Mouse (Mus musculus): Measurements from ENCODE around the gene Mdk.

Mdk gene

DNA sequence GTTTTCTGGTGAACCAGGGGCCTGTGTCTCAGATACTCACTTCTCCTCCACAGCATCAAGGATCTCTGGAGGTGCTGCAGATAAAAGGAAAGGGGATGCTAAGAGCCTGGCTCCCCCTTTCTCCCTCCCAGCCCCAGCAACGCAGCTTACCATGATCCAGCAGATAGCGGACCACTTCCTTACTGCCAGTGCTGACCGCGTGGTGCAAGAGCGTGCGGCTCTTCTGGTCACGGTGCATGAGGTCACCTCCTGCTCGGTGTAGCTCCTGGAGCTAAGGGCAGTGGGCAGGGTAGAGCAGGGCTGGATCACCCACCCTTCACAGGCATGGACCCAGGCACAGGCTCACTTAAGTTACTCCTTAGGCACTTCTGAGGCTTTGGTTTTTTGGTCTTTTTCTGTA lies 1.9 kb upstream of the Mdk start:
- DNase-seq (ENCODE audit: extremely low read depth, low read depth, low spot score) = no peak

DNA sequence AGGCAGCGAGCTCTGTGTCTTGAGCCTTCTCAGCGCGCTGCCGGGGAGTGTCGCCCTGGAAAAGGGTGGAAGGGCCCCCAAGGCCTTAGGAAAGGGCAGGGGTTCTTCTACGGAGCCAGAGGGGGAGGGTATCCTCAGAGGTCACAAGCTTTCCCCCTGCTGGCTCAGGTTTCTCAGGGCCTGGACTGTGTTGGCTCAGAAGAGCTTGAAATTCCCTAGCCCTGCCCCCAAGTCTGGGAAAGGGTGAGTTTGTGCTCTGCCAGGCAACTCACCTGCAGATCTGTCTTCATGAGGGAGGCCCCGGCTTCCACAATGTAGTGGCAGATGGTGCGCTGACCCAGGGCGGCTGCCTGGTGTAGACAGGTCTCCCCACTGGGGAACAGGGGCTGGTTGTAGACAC lies 1.4 kb upstream of the Mdk start:
- no peak for DNase-seq (ENCODE audit: extremely low read depth, low read depth, low spot score)

DNA sequence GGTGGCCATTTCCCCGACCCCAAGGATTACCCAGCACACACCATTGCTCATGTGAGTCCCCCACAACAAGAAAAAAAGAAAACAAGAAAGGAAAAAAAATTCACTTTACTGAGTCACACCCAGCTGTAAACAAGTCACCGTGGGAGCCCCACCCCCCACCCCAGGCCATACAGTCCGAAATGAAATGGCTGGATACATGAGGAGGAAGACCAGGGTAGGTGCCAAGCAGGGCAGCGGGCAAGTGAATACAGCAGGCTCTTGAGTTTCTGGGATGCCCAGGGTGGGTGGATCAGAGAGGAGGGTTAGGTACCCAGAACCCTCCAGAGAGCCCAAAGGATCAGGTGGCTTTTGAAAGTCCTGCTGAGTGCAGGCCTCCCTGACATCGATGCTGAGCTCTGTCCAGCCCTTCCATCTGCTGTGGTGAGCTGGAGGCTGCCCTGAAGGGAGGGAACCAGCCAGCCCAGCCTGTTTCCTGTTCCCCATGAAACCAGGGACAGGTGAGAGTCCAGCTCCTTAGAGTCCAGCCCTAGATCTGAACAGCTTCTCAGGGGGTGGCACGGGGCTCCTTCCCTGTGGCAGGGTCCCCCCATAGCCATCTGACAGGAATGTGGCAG lies 747 bp upstream of the Mdk start:
- DNase-seq (ENCODE audit: extremely low read depth, low read depth, low spot score) = no peak

DNA sequence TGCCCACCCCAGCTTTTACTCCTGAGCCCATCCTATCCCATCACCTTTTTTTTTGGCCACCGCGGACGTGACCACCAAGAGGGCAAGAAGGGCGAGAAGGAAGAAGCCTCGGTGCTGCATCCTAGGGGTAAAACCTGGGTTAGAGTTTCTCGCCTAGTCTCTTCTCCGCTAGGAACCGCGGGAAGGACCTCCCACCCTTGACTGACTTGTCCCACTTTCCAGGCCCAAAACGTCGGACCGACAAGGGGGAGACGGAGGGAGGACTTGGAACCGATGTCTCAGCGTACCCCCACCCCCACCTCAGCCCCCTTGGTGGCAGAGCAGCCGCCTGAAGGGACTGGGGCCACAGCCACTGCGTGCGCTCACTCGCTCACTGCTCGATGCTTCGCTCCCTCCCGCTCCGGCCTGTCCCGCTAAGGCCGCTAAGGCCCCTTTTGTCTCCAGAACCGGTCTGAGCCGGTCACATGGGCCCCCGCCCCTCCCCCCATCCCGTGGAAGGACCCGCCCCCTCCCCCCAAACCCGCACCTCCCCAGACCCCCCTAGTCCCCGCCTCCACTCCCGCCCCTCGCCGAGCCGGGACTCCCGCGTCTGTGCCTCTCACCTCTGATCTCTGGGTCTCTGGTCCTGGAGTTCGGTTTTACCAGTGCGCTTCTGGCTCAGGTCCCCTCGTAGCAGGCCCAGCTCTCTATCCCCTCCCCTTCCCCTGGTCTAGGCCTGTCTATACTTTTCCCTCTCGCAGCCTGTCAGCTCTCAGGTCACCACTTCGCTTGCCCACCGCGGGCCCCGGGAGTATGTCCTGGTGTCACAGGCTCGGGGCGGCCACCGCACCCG lies 553 bp downstream of the Mdk start:
- no peak for DNase-seq (ENCODE audit: extremely low read depth, low read depth, low spot score)

DNA sequence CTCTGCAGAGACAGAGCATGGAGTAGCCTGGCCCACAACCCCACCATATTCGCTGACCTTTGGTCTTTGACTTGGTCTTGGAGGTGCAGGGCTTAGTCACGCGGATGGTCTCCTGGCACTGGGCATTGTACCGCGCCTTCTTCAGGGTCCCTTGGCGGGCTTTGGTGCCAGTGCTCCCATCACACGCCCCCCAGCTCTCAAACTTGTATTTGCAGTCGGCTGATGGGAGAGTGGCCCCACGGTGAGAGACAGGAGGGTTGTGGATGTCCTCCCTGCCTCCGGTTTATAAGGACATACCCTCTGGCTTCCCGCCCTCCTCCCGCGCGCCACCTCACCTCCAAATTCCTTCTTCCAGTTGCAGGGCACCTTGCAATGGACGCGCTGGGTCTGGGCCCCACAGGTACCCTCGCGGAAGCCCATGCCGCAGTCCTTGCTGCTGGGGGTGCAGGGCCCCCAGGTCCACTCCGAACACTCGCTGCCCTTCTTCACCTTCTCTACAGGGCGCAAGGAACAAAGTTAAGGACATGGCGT lies 1.3 kb downstream of the Mdk start:
- no peak for DNase-seq (ENCODE audit: extremely low read depth, low read depth, low spot score)

DNA sequence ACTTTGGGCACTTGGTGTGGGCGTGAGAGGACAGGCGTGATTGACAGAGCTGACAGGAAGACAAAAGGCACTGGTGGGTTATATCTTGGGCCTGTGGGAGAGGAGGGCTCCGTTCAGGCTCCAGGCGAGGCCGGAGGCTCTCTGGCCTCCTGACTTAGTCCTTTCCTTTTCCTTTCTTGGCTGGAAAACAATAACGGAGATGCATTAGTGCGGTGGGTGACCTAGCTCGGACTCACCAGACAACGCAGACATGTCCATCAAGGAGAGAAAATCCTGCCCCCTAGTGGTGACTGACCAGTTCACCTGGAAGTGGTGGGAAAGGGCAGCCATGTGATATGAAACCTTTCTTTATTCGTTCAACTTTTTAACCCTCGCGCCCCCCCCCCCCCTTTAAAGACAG lies 2.2 kb downstream of the Mdk start:
- DNase-seq (ENCODE audit: extremely low read depth, low read depth, low spot score) = no peak

DNA sequence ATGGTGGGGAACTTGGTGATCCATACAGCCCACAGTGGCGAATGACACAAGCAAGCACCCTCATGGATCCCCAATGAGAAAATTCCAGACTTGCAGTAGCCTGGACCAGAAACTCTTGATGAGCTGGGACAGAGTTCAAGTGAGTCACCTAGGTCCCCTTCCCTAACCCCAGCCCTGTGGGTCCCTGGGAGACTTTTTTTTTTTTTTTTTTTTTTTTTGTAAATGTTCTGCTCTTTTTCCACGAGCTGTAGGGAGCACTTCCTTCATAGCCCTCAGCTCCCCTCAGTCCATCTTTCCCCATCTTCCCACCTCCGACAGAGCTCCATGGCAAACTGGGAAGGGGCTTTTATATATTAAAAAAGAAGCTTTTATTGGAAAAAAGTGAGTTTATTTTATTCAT lies 2.6 kb downstream of the Mdk start:
- no peak for DNase-seq (ENCODE audit: extremely low read depth, low read depth, low spot score)

DNA sequence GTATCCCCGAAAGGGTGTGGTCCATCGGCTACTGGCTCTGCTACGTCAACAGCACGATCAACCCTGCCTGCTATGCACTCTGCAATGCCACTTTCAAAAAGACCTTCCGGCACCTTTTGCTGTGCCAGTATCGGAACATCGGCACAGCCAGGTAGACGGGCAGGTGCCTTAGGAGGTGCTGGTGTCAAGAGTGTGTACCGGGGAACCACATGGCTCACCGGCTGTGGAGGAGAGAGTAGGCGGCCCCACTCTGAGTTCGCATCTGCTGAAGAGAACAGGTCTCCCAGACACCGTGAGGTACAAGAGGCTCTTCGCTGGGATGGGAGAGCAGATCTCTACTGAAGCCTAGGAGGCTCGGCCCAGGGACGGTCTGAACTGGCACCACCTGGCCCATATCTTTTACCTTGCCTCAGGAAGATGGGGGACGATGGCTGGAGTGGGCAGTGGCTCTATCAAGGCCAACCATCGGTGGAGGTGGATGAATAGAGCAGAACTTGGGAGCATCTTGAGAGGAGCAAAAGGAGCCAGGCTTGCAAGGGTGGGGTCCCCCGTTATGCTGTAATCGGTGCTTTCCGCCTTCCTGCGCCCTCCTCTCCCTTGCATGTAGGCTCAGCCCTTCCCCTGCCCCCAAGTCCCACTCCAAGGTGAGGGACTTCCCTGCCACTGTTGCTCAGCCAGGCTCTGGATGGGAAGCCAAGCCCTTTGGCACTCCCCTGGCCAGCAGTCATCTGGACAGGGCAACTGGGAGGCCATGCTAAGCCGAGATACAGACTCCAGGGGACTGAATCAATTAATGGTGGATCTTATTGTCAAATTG lies 3.4 kb downstream of the Mdk start:
- DNase-seq (ENCODE audit: extremely low read depth, low read depth, low spot score) = no peak

DNA sequence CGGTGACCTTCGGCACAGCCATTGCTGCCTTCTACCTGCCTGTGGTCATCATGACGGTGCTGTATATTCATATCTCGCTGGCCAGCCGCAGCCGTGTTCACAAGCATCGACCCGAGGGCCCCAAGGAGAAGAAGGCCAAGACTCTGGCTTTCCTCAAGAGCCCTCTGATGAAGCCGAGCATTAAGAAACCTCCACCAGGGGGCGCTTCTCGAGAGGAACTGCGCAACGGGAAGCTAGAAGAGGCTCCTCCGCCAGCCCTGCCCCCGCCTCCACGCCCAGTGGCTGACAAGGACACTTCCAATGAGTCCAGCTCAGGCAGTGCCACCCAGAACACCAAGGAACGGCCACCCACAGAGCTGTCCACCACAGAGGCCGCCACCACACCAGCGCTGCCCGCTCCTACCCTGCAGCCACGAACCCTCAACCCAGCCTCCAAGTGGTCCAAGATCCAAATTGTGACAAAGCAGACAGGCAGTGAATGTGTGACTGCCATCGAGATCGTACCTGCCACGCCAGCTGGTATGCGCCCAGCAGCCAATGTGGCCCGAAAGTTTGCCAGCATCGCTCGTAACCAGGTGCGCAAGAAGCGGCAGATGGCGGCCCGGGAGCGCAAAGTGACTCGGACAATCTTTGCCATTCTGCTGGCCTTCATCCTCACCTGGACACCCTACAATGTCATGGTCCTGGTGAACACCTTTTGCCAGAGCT lies 4.1 kb downstream of the Mdk start:
- DNase-seq (ENCODE audit: extremely low read depth, low read depth, low spot score) = no peak

DNA sequence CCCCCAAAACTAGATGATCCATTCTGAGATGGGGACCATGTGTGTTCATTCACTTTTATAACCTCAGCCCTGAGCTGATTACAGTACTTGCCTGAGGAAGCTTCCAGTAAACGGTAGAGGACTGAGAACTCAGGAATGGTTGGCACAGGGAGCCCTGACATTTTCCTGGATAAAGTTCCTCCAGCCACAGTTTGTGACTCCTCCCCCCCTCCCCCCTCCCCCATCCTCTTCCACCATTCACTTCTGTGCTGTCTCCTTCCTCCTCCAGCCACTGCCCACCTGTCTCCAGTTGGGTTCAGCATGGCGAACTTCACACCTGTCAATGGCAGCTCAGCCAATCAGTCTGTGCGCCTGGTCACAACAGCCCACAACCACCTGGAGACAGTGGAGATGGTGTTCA lies 5.1 kb downstream of the Mdk start, which contains the start of gene Chrm4:
Gene Chrm4 (plus strand): TSS at position 301 of the 400 bp plus-strand sequence.
- DNase-seq (ENCODE audit: extremely low read depth, low read depth, low spot score) = no peak

DNA sequence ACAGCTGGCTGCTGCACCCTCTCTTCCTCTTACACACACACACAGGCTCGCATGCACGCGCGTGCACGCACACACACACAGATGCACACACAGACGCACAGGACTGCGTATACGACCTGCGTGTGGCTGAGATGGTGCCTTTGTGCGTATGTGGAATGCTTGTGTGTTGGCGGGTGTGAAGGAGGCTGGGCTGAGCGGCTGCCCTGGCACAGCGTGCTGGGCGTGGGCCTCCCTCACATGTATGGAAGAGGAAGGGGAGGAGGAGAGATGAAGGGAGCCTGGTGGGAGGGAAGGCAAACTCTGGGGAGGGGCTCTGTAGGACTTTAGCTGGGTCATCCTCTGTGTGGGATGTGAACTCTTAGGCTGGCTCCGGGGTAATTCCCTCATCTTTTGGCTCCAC lies 6.7 kb downstream of the Mdk start:
- no peak for DNase-seq (ENCODE audit: extremely low read depth, low read depth, low spot score)

DNA sequence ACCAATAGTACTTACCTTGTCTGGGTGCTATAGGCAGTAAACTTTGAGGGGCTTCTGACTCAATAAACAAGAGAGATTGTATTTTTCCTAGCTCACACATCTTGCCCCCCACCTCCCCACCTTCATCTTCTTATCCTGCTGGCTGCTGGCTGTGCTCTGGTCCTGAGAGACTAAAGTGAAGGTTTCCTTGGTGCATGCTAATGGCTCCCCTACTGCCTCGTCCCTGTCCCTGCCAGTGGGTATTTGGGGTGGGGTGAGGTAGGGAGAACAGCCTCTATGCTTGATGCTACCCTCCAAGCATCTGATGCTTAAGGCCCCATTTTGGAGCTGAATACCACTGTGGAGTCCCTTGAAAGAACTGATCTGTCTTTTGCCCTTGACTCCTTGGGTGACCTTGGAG lies 7.4 kb downstream of the Mdk start:
- DNase-seq (ENCODE audit: extremely low read depth, low read depth, low spot score) = no peak

DNA sequence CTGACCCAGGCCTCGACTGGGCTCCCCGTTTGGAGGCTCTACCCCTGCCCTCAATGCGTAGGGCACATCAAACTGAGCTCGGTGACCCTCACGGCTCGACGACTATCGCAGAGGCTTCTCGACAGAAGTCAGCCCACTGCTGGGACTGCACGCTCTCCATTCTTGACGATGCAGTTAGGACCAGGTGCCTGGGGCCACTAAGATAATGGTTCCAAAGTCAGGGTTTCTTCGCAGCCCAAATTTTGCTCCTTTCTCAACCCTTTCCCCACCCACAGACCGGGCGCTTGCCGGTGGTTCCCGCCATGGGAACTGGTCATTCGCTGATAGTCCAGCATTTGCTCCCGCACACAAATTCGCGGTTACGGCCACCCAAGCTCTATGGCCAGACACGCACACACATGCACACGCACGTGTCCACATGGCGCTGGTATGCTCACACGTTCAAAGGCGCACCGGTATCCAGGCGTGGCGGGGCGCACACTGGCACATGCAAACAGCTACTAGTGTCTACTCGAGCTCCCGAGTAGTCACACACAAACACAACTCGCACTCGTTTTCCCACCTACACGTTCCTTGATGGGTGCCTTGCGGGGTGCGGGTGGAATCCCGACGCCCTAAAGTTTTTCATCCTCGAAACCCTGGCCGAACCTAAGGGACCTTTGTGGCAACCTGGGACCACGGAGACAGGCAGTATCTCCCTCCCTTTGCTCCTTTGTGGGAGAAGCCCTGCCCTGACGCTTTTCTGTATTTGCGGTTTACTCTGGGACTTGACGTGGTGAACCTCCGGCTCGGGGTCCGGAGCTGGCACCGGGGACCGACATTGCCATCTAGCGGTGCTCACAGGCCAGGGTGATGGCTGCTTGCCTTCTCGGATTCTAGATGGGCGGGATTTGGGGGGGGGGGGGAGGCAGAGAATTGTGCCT lies 8.4 kb downstream of the Mdk start:
- DNase-seq (ENCODE audit: extremely low read depth, low read depth, low spot score) = no peak

DNA sequence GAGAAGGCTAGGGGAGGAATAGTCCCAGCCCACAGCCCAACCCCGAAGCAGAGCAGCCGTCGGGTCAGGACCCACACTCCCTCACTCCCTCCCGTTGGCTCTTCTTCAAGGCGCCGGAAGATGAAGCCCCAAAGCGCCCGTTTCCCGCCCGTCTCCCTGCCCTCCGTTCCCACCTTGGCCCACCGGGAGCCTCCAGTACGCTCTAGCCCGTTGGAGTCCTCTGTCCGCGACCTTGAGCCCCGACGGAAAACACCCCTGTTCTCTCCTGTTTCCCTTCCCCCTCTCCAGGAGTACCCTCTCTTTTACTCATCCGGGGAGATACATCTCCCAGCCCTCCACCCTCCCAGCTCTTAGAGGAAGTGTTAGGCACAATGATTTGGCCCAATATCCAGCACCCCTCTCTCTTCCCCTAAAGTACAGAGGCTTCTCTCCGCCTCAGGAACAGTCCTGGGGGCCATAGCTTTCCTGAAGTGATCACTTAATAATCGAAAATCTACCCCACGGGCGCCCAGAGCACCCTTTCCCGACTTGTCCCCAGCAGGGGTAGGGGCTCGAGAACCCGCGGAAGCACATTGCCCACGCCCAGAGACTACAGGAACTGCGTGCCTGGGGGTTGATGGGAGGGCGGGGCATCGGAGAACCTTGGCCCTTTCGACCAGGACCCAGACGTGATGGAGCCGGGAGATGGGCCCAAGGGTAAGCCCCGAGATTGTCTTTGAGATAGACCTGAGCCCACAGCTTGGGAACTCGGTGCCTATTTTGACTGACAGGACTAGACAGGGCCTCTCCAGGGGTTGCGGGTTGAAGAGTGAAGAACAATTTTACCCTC lies 9.3 kb downstream of the Mdk start:
- DNase-seq (ENCODE audit: extremely low read depth, low read depth, low spot score) = no peak

DNA sequence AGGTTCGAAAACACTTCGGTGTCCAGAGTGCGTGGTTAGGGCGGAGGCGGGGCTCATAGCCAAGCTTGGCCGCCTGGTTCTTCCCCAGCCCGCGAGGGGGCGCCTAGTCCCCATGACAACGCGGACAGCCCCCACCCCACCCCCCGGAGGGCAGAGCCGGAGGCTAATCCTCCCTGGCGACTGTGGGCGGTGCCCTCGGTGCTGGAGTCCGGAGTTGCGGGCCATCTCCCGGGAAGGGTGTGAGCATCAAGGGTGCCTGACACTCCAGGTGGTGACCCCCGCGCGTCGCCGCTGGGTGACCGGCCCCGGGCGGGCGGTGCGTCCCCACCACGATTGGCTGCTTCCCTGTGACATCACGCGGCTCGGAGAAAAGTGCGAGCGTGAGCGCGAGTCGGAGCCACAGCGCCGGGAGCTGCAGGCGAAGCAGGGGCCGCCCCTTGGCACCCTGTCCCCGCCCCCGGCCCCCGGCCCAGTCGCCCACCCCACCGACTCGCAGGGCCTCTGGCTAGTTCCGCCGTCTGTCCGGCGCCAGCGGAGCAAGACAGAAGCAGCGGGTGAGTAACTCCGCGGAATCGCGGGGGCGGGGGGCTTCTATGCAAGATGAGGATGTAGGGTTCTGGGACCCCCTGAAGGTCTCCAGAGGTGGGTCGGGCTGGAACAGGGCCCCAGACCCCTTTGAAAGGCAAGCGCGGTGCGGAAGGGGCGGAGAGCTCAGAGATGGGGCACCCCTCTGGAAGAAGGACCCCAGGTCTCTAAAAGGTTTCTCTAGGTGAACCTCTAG lies 10.1 kb downstream of the Mdk start:
- no peak for DNase-seq (ENCODE audit: extremely low read depth, low read depth, low spot score)

DNA sequence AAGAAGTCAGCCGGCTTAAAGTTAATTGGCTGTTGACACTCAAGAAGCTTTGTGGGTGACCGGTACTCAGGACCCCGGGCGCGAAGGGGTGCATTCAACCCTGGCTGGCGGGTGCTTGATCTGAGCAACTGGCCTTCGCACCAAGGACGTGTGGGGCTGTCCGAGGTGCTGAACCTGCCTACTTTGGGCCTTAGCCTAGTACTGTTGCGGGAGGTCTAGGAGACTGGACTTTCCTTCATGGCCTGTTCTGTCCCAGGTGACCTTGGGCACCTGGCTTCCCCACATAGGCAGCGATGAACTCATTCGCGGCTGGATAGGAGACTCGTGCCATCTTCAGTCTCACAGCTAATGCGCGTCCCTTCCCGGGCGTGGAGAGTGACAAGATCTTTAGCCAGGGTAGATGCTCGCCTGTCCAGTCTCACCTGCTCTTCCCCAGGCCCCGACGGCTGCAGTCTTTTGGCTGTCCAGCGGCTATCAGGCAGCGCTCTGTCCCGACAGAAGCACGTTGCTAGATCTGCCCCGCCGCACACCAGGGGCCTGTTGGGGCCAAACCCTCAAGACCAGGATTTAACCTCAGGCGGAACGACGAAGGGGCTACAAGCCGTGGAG lies 10.8 kb downstream of the Mdk start:
- no peak for DNase-seq (ENCODE audit: extremely low read depth, low read depth, low spot score)

DNA sequence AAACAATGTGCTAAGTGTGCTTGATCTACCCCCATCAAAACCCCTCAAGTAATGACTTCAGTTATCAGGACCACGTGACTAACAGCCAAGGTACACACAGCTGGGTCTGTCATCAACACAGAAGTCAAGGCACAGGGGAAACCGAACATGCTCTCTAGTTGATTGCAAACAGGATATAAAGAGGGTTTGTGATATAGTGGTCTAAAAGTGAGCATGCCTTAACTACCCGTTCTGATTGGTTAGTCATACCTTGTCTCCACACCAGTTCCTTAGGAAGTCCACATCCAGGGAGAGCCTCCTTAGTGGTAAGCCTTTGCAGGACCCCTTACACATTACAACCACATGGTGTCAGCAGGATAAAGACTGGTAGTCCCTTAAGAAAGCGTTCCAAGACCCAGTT lies 12.0 kb downstream of the Mdk start:
- DNase-seq (ENCODE audit: extremely low read depth, low read depth, low spot score) = no peak

DNA sequence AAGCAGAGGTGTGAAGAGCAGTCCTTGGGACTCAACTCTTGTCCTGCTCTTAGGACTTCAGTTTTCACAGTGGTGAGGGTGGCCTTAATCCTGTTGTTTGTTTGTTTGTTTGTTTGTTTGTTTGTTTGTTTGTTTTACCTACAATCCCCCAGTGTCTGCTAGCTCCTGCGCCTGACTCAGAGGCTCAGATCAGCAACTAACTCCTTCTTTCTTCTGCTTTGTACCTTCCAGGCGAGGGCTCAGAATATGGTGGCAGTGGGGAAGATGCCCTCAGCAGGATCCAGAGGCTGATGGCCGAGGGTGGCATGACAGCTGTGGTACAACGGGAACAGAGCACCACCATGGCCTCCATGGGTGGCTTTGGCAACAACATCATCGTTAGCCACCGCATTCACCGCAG lies 15.0 kb downstream of the Mdk start:
- DNase-seq (ENCODE audit: extremely low read depth, low read depth, low spot score) = no peak
